Mouse (Mus musculus) MEL (cell line): ENCODE results near the gene Rxfp2. TPM values are rescaled to one million over a fixed set of nuclear protein-coding genes. Genes with fewer than 3 reads are reported as not detected.
A peak's percentile ranks its signal among the peaks of the same experiment; 100 is the strongest.

ENCODE experiments used
- DNase-seq: peaks from one replicate; pipeline ENCODE4 v3.0.0; 2011; ENCODE audit warnings: low read depth, low spot score
- H3K27ac ChIP-seq: 2 replicates; pipeline ENCODE4 v1.5.1; 2012; ENCODE audit warnings: low read depth, mild to moderate bottlenecking, control low read depth, low read length, moderate library complexity; ENCODE audit not compliant: control insufficient read depth
- H3K27me3 ChIP-seq, 2 experiments: fragments of 150-350 bp in 1 of 2; sonication (generic) in 1 of 2; 2 replicates each; pipeline ENCODE4 v1.6.1; 2012; ENCODE audit warnings: low read length in 2 of 2, mild to moderate bottlenecking in 2 of 2, improper control_type of control experiment in 1 of 2, moderate library complexity in 1 of 2; ENCODE audit not compliant: insufficient read depth in 2 of 2, control insufficient read depth in 1 of 2
- H3K36me3 ChIP-seq, 2 experiments: 2 replicates each; pipeline ENCODE4 v1.6.1; 2012 to 2014; ENCODE audit warnings: low read length in 2 of 2, improper control_type of control experiment in 1 of 2, inconsistent platforms in 1 of 2, mild to moderate bottlenecking in 1 of 2; ENCODE audit not compliant: insufficient read depth in 2 of 2, control insufficient read depth in 1 of 2
- H3K4me1 ChIP-seq, 2 experiments: fragments of 150-350 bp in 1 of 2; sonication (generic) in 1 of 2; 2 replicates each; pipeline ENCODE4 v1.6.1; 2012; ENCODE audit warnings: low read length in 2 of 2, improper control_type of control experiment in 1 of 2, mild to moderate bottlenecking in 1 of 2; ENCODE audit not compliant: insufficient read depth in 2 of 2, control insufficient read depth in 1 of 2
- H3K4me3 ChIP-seq, 2 experiments: fragments of 150-350 bp in 1 of 2; sonication (generic) in 1 of 2; 2 replicates each; pipeline ENCODE4 v1.5.1; 2012; ENCODE audit warnings: low read depth in 2 of 2, low read length in 2 of 2, mild to moderate bottlenecking in 2 of 2, moderate library complexity in 2 of 2, control low read depth in 1 of 2, improper control_type of control experiment in 1 of 2; ENCODE audit not compliant: control insufficient read depth in 1 of 2, insufficient read depth in 1 of 2
- H3K79me2 ChIP-seq: 2 replicates; pipeline ENCODE4 v1.6.1; 2012; ENCODE audit warnings: mild to moderate bottlenecking, low read length, moderate library complexity; ENCODE audit not compliant: control insufficient read depth, poor library complexity, insufficient read depth
- H3K9ac ChIP-seq: 2 replicates; pipeline ENCODE4 v1.6.1; 2012; ENCODE audit warnings: low read depth, mild to moderate bottlenecking, control low read depth, low read length, moderate library complexity; ENCODE audit not compliant: control insufficient read depth, poor library complexity, severe bottlenecking
- H3K9me3 ChIP-seq: fragments of 150-350 bp; sonication (generic); replicated peaks from 2 replicates; pipeline ENCODE4 v1.6.1; 2012; ENCODE audit warnings: mild to moderate bottlenecking, low read length, improper control_type of control experiment, moderate library complexity; ENCODE audit not compliant: insufficient read depth
- CHD1 ChIP-seq: IDR thresholded peaks from 2 replicates; pipeline ENCODE4 v1.6.1; 2012; ENCODE audit warnings: low read depth, mild to moderate bottlenecking, inconsistent platforms, low read length, improper control_type of control experiment
- CHD2 ChIP-seq: IDR thresholded peaks from 2 replicates; pipeline ENCODE4 v1.6.1; 2011; ENCODE audit warnings: low read length, improper control_type of control experiment
- CTCF ChIP-seq, 3 experiments: IDR thresholded peaks in 2 of 3; conservative IDR thresholded peaks in 1 of 3; 2 replicates each; pipeline ENCODE4 v1.5.1; 2011 to 2012; ENCODE audit warnings: low read length in 3 of 3, low read depth in 2 of 3, mild to moderate bottlenecking in 2 of 3, improper control_type of control experiment in 1 of 3, inconsistent platforms in 1 of 3, mixed read lengths in 1 of 3, moderate library complexity in 1 of 3; ENCODE audit not compliant: control insufficient read depth in 1 of 3, insufficient read depth in 1 of 3, poor library complexity in 1 of 3, severe bottlenecking in 1 of 3
- E2F4 ChIP-seq: IDR thresholded peaks from 2 replicates; pipeline ENCODE4 v1.6.1; 2011; ENCODE audit warnings: low read depth, low read length, improper control_type of control experiment, borderline replicate concordance
- ELF1 ChIP-seq: IDR thresholded peaks from 2 replicates; pipeline ENCODE4 v1.6.1; 2014; ENCODE audit warnings: low read depth, mild to moderate bottlenecking, inconsistent platforms, low read length, improper control_type of control experiment, moderate library complexity
- EP300 ChIP-seq, 2 experiments: IDR thresholded peaks; 2 replicates each; pipeline ENCODE4 v1.6.1; 2011; ENCODE audit warnings: improper control_type of control experiment in 2 of 2, low read length in 2 of 2, low read depth in 1 of 2, mild to moderate bottlenecking in 1 of 2
- ETS1 ChIP-seq: IDR thresholded peaks from 2 replicates; pipeline ENCODE4 v1.6.1; 2012; ENCODE audit warnings: low read depth, mild to moderate bottlenecking, inconsistent platforms, low read length, improper control_type of control experiment, moderate library complexity
- GABPA ChIP-seq: IDR thresholded peaks from 2 replicates; pipeline ENCODE4 v1.6.1; 2012; ENCODE audit warnings: low read depth, mild to moderate bottlenecking, inconsistent platforms, low read length, improper control_type of control experiment, moderate library complexity
- GATA1 ChIP-seq: IDR thresholded peaks from 2 replicates; pipeline ENCODE4 v1.6.1; 2011; ENCODE audit warnings: low read depth, low read length, improper control_type of control experiment
- HCFC1 ChIP-seq: IDR thresholded peaks from 2 replicates; pipeline ENCODE4 v1.6.1; 2012; ENCODE audit warnings: low read depth, mild to moderate bottlenecking, inconsistent platforms, low read length, improper control_type of control experiment, moderate library complexity
- JUND ChIP-seq: IDR thresholded peaks from 2 replicates; pipeline ENCODE4 v1.6.1; 2011; ENCODE audit warnings: low read depth, mild to moderate bottlenecking, improper control_type of control experiment, low read length
- KAT2A ChIP-seq: conservative IDR thresholded peaks from 2 replicates; pipeline ENCODE4 v1.6.1; 2012; ENCODE audit warnings: low read depth, low read length, improper control_type of control experiment, inconsistent platforms
- MAFK ChIP-seq: IDR thresholded peaks from 2 replicates; pipeline ENCODE4 v1.6.1; 2011; ENCODE audit warnings: low read depth, mild to moderate bottlenecking, low read length, improper control_type of control experiment, borderline replicate concordance
- MAZ ChIP-seq: IDR thresholded peaks from 2 replicates; pipeline ENCODE4 v1.6.1; 2012; ENCODE audit warnings: low read depth, mild to moderate bottlenecking, inconsistent platforms, low read length, improper control_type of control experiment
- MEF2A ChIP-seq: IDR thresholded peaks from 2 replicates; pipeline ENCODE4 v1.6.1; 2014; ENCODE audit warnings: low read depth, mild to moderate bottlenecking, inconsistent platforms, low read length, improper control_type of control experiment; ENCODE audit not compliant: poor library complexity, insufficient replicate concordance, severe bottlenecking; ENCODE audit errors: extremely low read depth
- MXI1 ChIP-seq: IDR thresholded peaks from 2 replicates; pipeline ENCODE4 v1.6.1; 2011; ENCODE audit warnings: mild to moderate bottlenecking, low read depth, low read length, improper control_type of control experiment
- MYC ChIP-seq: IDR thresholded peaks from 2 replicates; pipeline ENCODE4 v1.6.1; 2011; ENCODE audit warnings: low read depth, mild to moderate bottlenecking, low read length, improper control_type of control experiment, moderate library complexity
- NELFE ChIP-seq: IDR thresholded peaks from 2 replicates; pipeline ENCODE4 v1.6.1; 2011; ENCODE audit warnings: low read depth, low read length, improper control_type of control experiment
- NRF1 ChIP-seq: IDR thresholded peaks from 2 replicates; pipeline ENCODE4 v1.6.1; 2014; ENCODE audit warnings: low read depth, mild to moderate bottlenecking, inconsistent platforms, low read length, improper control_type of control experiment, moderate library complexity; ENCODE audit not compliant: poor library complexity, insufficient read depth, severe bottlenecking
- POLR2A ChIP-seq, 2 experiments: IDR thresholded peaks; 2 replicates each; pipeline ENCODE4 v1.6.1; 2011 to 2012; ENCODE audit warnings: low read length in 2 of 2, mild to moderate bottlenecking in 2 of 2, control low read depth in 1 of 2, improper control_type of control experiment in 1 of 2, low read depth in 1 of 2, moderate library complexity in 1 of 2; ENCODE audit not compliant: control insufficient read depth in 1 of 2, insufficient read depth in 1 of 2, poor library complexity in 1 of 2
- POLR2AphosphoS2 ChIP-seq: IDR thresholded peaks from 2 replicates; pipeline ENCODE4 v1.6.1; 2011; ENCODE audit warnings: low read length, improper control_type of control experiment
- POLR2AphosphoS5 ChIP-seq: IDR thresholded peaks from 2 replicates; pipeline ENCODE4 v1.6.1; 2012; ENCODE audit warnings: low read depth, borderline replicate concordance, mild to moderate bottlenecking, inconsistent platforms, low read length, moderate library complexity, mixed read lengths
- RAD21 ChIP-seq: IDR thresholded peaks from 2 replicates; pipeline ENCODE4 v1.6.1; 2011; ENCODE audit warnings: mild to moderate bottlenecking, low read depth, low read length, improper control_type of control experiment
- RCOR1 ChIP-seq: IDR thresholded peaks from 2 replicates; pipeline ENCODE4 v1.6.1; 2012; ENCODE audit warnings: low read depth, mild to moderate bottlenecking, inconsistent platforms, low read length, improper control_type of control experiment
- SIN3A ChIP-seq: IDR thresholded peaks from 2 replicates; pipeline ENCODE4 v1.6.1; 2012; ENCODE audit warnings: low read length, improper control_type of control experiment, inconsistent platforms
- SMC3 ChIP-seq: IDR thresholded peaks from 2 replicates; pipeline ENCODE4 v1.6.1; 2011; ENCODE audit warnings: low read depth, low read length, improper control_type of control experiment
- TAL1 ChIP-seq: IDR thresholded peaks from 2 replicates; pipeline ENCODE4 v1.6.1; 2012; ENCODE audit warnings: mild to moderate bottlenecking, inconsistent platforms, low read length, moderate library complexity, mixed read lengths
- TBP ChIP-seq: IDR thresholded peaks from 2 replicates; pipeline ENCODE4 v1.8.0; 2011; ENCODE audit warnings: low read depth, low read length, improper control_type of control experiment
- TCF12 ChIP-seq: IDR thresholded peaks from 2 replicates; pipeline ENCODE4 v1.6.1; 2014; ENCODE audit warnings: low read depth, mild to moderate bottlenecking, inconsistent platforms, low read length, improper control_type of control experiment, moderate library complexity
- UBTF ChIP-seq: IDR thresholded peaks from 2 replicates; pipeline ENCODE4 v1.6.1; 2012; ENCODE audit warnings: low read depth, mild to moderate bottlenecking, inconsistent platforms, low read length, improper control_type of control experiment, moderate library complexity, borderline replicate concordance; ENCODE audit not compliant: insufficient read depth
- USF1 ChIP-seq: IDR thresholded peaks from 2 replicates; pipeline ENCODE4 v1.6.1; 2014; ENCODE audit warnings: low read depth, mild to moderate bottlenecking, inconsistent platforms, low read length, improper control_type of control experiment, moderate library complexity
- USF2 ChIP-seq, 2 experiments: IDR thresholded peaks; 2 replicates each; pipeline ENCODE4 v1.6.1; 2011 to 2012; ENCODE audit warnings: improper control_type of control experiment in 2 of 2, low read length in 2 of 2, borderline replicate concordance in 1 of 2, inconsistent platforms in 1 of 2, low read depth in 1 of 2, mild to moderate bottlenecking in 1 of 2; ENCODE audit not compliant: insufficient read depth in 1 of 2
- ZC3H11A ChIP-seq: IDR thresholded peaks from 2 replicates; pipeline ENCODE4 v1.6.1; 2012; ENCODE audit warnings: low read depth, mild to moderate bottlenecking, inconsistent platforms, low read length, improper control_type of control experiment
- ZKSCAN1 ChIP-seq: IDR thresholded peaks from 2 replicates; pipeline ENCODE4 v1.6.1; 2012; ENCODE audit warnings: low read depth, mild to moderate bottlenecking, inconsistent platforms, low read length, improper control_type of control experiment, moderate library complexity
- ZNF384 ChIP-seq: IDR thresholded peaks from 2 replicates; pipeline ENCODE4 v1.6.1; 2012; ENCODE audit warnings: low read depth, mild to moderate bottlenecking, inconsistent platforms, low read length, improper control_type of control experiment
- polyA plus RNA-seq, 2 experiments: library from polyadenylated mRNA; stranded (reverse) in 1 of 2; unstranded in 1 of 2; fragments of >175 nt in 1 of 2; fragments of >200 nt in 1 of 2; gene quantifications; 2 replicates each; pipeline versions ENCODE4 v1.2.1 to v1.2.4; 2012; ENCODE audit warnings: low replicate concordance in 2 of 2, low read depth in 1 of 2; ENCODE audit not compliant: insufficient read length in 2 of 2, insufficient read depth in 1 of 2, missing spikeins in 1 of 2
- total RNA-seq: library from RNA; depleted of rRNA; stranded (reverse); fragments of 300-350 nt; gene quantifications from 2 replicates; pipeline ENCODE4 v1.2.3, GENCODE M21; 2012

The Rxfp2 gene
- total and polyA plus RNA-seq, 3 experiments, result not detected

DNA sequence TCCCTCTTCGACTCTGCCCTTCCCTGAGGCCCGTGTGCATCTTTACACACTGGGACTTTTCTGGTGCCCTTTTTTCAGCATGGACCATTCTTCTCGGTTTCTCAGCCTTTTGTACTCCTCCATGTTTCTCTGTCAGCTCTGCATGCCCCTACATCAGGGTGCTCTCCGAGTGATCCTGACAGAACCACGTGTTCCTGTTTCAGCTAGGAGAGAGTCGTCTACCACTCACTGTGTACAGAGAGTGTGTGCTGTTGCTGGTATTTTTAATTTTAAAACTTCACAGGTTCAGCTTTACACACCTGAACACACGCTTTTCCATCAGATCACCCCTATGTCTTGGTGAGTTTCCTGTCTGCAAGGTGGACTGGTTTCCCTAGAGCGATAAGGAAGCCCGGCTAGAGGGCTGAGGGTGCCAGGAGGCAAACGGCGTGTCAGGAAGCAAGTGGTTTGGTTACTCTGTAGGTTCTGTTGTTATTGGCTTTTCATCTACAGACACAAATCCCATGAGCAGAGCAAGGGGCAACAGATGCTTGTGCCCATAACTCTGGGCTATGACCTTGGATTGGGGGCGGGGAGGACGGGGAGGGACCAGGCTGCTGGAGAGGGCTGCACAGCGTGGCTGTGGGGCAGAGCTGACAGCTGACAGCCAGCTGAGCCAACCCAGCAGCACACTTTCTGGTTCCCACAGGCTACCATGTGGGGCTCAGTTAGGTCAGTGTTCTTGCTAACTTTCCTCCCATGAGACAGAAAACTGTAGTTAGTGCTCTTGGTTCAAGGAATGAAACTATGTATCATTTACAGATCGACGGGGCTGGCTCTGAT is 97.0 kb downstream of the Rxfp2 start:
- Histone ChIP-seq H3K79me2 (no peaks in the 10 kb centered on the region), H3K36me3 (peaks cover 0 to 10% of the 10 kb centered on the region in 2 experiments; a peak in 2 of 4 replicates), H3K9ac (peak overlapping the region; percentile 50), H3K4me1 (peaks cover 2 to 13% of the 10 kb centered on the region in 2 experiments; a peak in 3 of 4 replicates), H3K9me3 (no peaks in the 10 kb centered on the region), H3K4me3 (peak overlapping the region; percentile 54 to 68), H3K27me3 (no peaks in the 10 kb centered on the region), H3K27ac (peak overlapping the region; percentile 43)
- peak; percentile 80 for DNase-seq
- TF ChIP-seq UBTF (no peak), ZNF384 (no peak), MYC (peak; percentile 88), TAL1 (peak; percentile 49), EP300 (IDR thresholded peaks at IDR 0.05; ENCODE audit: low read depth in 1 of 2, low read length in 2 of 2) (peak; percentile 36 to 62; a peak in 3 of 4 replicates), MAZ (peak; percentile 60; the same call in 1 of the 2 replicates), SIN3A (peak; percentile 93), HCFC1 (peak; percentile 47; the same call in 1 of the 2 replicates), ELF1 (no peak; the same call in 1 of the 2 replicates), KAT2A (no peak), CHD1 (no peak), MEF2A (no peak), CTCF (IDR thresholded peaks at IDR 0.05 in 2 of 3, conservative IDR thresholded peaks at IDR 0.05 in 1 of 3; ENCODE audit: control insufficient read depth in 1 of 3, insufficient read depth in 1 of 3, low read depth in 2 of 3, low read length in 3 of 3, poor library complexity in 1 of 3, severe bottlenecking in 1 of 3) (no peak), TCF12 (peak; percentile 60), E2F4 (0 out of 2 replicates have a peak, but pooled peaks have one; percentile 29), GABPA (no peak), GATA1 (peak; percentile 76), ZC3H11A (no peak), USF1 (peak; percentile 72), CHD2 (no peak; the same call in 1 of the 2 replicates), RAD21 (no peak), POLR2AphosphoS2 (no peak), TBP (peak; percentile 27; the same call in 1 of the 2 replicates), USF2 (IDR thresholded peaks at IDR 0.05; ENCODE audit: borderline replicate concordance in 1 of 2, insufficient read depth in 1 of 2, low read depth in 1 of 2, low read length in 2 of 2) (no peak), RCOR1 (peak; percentile 58), ZKSCAN1 (no peak), POLR2AphosphoS5 (no peak), MXI1 (peak; percentile 98), ETS1 (peak; percentile 90), NRF1 (no peak), MAFK (no peak), POLR2A (IDR thresholded peaks at IDR 0.05; ENCODE audit: control insufficient read depth in 1 of 2, insufficient read depth in 1 of 2, low read depth in 1 of 2, low read length in 2 of 2, poor library complexity in 1 of 2) (no peak), SMC3 (no peak), NELFE (no peak), JUND (no peak)
